Mouse (Mus musculus) ZHBTc4 (cell line): Measurements from ENCODE around the gene Clec18a.
"Not testable (repeated sequence)": the region's sequence is repeated elsewhere in the genome, so short reads cannot be mapped to it uniquely, and the experiment has no call there.

Experiments used
- DNase-seq: peaks from one replicate; pipeline ENCODE4 v3.0.0-alpha.2; 2011; ENCODE audit warnings: low read depth, low spot score

The Clec18a gene

DNA sequence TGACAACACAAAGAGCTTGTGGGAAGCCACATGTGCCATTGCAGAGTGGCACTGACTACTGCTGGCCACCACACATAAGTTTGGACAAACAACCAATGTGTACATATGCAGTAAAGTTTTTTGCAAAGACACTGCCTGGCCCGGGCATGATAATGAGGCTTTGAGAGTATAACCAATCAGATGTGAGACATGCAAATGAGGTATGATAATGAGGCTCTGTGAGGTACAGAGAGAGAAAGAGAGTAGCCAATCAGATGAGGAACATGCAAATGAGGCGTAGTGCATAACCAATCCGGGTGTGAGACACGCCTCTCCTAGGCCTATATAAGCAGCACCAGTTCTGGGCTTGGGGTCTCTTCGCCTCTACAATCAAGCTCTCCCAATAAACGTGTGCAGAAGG lies at the start of gene Clec18a:
TSS of gene Clec18a (minus strand) at position 101 of the 400 bp plus-strand sequence.
- not testable (repeated sequence) for DNase-seq

DNA sequence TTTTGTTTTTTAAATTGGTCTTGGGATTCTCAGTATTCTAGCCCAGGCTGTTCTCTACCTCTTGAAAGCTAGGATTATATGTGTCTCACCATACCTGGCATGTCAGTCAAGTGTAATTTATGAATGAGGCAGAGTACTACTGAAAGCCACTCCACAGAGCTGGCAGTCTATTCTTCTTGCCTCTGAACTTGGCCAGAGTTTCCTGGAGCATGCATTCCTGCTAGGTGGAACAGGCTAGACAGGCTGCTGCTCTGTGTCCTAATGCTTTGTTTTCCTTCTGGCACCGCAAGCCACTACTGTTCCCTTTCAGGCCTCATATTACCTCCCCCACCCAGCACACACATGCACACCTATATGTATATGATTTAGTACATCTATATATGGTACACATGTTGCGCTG lies 38.5 kb upstream of the Clec18a start:
- DNase-seq: no peak

DNA sequence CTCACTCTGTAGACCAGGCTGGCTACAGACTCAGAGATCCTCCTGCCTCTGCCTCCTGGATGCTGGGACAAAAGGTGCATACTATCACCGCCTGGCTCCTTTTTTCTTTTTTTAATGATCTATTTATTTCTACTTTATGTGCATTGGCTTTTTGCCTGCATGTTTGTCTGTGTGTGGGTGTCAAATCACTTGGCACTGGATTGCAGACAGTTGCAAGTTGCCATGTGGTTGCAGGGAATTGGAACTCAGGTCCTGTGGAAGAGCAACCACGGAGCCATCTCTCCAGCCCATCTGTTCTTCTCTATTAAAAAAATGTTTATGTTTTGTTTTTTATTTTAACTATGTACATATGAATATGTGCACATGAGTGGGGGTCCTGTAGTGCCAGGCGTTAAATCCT lies 27.3 kb upstream of the Clec18a start:
- DNase-seq: no peak

DNA sequence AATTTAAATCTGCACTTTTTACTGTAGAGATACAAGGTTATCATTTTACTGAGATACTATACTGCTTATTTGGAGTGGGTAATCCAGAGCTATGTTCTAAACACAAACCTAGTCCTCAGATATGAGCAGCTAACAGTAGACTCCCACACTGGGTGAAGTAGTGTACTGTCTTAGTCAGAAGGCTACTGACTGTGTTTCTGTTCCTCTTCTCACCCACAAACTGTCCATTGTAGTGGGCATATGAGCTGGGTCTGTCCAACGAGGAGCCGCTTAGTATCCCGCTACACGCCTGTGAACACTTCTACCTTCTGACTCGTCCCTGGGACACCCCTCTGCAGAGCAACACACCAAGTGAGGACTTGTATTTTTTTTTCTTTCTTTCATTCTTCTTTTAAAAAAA lies 22.7 kb upstream of the Clec18a start:
- DNase-seq: no peak

DNA sequence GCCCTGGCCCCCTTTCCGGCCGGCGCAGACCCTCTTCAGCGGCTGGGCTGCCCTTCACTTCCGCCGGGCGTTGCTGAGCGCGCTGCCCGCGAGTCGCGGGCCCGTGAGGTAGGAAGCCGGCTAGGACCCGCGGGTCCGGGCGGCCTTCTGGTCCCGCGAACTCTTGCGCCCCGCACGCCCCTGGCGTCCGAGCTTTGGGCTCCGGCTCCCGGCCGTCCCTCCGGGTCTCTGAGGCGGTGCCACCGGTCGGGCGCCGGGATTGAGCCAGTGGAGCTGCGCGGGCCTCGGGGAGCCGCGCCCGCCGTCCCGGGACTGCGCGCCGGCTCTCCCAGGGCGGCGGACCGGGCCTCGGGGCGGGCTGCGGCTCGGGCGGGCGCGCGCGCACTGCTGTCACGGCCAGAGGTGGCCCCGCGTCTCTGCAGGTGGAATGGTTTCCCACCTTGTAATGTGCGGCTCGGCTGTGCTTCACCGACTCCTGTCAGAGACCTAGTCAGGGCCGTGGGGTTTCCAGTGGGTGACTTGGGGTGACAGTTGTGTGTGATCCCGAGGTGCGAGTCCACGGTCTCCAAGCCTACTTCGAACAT lies 2.6 kb upstream of the Clec18a start:
- peak; percentile 49 for DNase-seq

DNA sequence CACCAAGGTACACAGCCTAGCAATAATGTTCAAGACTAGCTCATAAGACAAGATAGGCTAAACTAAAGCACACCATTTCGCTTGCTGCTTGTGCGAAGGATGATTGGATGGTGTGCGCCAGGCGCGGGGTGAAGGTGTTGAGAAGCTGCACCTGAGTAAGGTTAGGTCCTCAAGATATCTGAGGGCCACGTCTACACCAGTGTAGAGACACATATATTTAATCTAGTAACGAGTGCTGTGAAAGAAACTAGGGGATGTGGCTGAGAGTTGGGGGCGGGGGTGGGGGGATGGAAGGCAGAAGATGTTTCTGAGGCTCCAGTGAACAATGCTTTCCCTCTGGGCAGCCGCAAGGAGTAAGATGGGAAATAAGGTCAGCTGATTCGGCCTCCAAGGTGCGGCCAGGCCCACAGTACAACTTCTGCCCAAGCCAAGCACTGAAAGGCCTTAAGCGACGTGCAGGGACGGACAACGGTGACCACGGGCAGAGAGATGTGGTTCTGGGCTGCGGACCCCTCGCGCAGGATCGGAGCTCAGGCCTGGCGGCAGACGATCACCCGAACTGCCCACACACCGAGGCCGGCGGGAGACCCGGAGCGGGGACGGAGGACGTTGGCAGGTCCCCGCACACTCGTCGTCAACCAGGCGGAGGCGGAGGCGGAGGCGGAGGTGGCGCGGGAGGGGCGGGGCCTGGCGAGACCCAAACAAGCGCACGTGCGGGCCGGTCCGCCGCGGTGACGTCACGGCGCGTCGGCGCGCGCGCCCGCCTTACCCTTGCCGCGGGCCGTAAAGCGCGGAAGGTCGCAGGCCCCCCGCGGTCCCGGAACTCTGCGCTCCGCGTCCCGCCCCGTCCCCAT lies 1.9 kb upstream of the Clec18a start, which contains the start of gene Pdpr:
TSS of gene Pdpr (plus strand) at position 766 of the 854 bp plus-strand sequence.
- DNase-seq: peak; percentile 95

DNA sequence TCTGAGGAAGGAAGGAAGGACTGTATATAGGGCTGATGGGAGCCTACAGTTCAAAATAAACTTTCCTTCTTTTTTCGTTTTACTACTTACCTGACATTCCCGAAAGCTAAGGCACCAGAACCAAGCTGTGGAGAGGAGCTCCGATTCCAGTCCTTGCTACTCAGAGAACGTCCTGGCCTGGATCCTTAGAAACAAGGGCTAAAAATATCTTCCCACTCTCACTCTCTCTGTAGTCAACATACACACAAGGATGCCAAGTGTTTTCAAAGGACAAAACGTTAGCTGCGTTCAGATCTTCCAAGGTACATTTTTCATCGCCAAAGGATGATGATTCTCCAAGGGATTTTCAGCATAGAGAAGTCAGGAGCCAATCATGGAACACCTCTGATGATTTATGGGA lies 520 bp downstream of the Clec18a start:
- DNase-seq: no peak

DNA sequence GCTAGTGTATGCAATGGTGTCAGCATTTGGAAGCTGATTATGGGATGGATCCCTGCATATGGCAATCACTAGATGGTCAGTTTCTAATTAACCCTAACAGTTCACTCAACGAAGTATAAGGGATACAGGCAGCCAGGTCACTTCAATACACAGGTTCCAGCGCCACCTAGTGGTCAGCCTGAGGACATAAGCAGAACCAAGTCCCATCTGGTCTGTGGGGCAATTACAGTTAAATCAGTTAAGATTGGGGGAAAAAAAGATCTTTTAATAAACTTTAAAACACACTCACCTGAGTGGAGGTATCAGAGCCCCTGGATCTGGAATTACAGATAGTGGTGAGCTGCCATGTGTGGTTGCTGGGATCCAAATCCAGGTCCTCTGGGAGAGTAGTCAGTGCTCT lies 2.1 kb downstream of the Clec18a start:
- DNase-seq: peak; percentile 80

DNA sequence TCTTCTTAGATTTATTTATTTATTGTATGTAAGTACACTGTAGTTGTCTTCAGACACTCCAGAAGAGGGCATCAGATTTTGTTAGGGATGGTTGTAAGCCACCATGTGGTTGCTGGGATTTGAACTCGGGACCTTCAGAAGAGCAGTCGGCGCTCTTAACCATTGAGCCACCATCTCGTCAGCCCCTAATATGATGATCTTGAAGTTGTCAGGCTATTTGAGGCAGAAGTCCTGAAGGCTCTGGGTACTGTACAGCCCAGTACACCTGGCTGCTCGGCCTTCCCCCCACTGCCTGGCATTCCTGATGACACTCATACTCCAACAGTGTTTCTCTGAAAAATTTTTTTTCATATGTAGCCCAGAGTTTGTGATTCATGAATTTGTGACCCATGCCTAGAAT lies 8.3 kb downstream of the Clec18a start:
- DNase-seq: not testable (repeated sequence)

DNA sequence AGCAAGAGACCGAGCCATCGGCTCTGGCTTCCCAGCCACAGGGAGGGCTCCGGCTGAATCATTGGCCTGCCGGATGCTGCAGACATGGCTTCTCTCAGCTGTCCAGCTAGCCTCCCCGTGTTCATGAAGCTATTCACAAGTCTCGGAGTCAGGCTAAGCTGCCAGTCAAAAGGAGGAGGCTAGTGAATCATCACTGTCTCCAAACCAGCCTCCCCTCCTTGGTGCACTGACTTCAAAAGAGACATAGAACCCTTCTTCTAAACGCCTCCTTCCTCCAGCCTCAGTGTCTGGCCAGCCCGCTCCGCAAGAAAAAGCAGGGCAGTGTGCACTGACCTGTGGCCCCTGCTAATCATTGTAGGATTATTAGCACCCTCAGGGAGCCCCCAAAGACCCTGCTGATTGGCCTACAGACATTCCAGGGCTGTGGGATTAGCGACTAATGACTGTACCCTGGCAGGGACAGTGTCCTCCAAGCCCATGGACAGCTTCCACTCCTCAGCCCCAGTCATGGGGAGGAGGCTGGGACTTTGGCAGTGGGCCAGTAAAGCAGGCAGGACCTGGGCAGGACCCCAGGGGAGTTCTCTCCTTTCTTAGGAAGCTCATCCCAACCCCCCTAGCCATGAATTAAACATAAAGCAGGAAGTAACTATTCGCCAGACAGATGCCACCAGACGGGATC lies 10.5 kb downstream of the Clec18a start:
- DNase-seq: no peak

DNA sequence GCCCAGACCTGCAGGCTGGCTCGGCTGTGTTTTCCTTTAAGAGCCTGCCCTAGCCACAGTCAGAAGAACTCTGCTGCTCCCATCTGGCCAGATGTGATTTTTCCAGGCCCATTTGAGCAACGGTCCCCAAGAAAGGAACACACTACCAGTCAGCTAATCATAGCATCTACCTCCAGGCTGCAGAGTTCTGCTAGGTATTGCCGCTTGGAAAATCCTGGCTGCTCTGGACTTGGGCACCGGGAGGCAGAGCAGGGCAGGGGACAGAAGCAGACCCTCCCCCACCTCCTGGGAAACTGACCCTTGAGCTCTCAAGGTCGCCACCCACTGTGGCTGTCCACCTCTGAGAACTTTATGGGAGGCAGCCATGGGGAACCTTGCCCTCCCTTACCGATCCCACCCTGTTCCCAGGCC lies 12.4 kb downstream of the Clec18a start:
- DNase-seq: peak; percentile 61

DNA sequence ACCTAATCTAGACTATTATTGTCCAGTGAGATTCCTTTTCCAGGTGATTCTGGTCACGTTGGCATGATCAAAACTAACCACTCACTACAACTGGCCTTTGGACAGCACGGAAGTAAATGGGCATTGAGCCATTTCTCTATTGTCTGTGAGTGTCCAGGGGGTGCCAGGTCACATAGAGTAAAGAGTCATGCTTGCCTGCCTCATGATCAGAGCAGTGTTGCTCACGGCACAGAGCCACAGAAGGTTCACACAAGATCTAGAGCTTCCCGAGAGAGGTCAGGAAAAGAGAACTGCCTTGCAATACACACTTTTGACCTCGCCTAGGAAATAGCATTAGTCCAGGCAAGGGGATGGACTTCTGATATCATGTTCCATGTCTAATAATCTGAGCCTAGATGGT lies 12.8 kb downstream of the Clec18a start:
- DNase-seq: no peak

DNA sequence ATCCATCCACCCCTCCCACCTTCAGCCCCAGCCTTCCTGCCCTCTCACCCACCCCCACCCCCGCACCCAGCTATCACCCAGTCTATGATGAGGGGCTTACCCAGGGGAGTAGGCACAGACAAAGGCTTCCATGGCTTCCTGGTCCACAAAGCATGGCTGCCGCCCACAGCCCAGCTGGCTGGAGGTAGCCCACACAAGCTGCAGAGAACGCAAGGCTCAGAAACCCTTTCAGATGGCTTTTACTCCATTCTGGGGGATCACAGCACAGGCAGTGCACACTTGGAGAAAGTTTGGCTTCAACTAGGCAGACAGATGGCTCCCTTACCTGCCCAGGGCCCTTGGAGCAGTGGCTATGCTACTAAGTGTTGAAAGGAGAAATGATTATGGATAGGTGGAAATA lies 16.3 kb downstream of the Clec18a start:
- DNase-seq: no peak

DNA sequence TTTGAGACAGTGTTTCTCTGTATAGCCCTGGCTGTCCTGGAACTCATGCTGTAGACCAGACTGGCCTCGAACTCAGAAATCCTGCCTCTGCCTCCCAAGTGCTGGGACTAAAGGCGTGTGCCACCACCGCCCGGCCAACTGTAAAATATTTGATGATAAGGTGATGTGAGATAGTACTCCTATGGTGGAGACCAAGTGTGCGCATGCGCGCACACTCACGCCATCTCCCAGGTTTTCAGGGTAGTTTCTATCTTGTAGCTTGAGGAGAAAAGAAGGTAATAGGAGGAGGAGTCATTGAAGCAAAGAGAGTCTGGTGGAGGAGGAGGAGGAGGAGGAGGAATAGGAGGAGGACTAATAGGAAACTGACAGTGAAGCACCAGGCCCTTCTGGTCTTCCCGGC lies 23.6 kb downstream of the Clec18a start:
- DNase-seq: not testable (repeated sequence)

DNA sequence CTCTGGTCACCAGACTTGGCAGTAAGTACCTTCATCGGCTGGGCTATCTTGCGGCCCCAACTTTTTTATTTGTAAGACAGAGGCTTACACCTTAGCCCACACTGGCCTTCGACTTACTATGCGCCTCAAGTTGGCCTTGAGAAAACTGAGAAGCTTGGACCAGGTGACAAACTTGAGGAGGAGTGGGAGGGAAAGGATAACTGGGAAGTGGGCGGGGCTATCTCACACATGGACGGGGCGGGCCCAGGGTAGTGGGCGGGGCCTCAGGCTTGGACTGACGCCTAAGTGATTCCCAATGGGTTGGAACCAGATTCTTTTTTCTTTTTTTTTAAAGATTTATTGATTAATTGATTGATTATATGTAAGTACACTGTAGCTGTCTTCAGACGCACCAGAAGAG lies 24.8 kb downstream of the Clec18a start:
- DNase-seq: peak; percentile 86

DNA sequence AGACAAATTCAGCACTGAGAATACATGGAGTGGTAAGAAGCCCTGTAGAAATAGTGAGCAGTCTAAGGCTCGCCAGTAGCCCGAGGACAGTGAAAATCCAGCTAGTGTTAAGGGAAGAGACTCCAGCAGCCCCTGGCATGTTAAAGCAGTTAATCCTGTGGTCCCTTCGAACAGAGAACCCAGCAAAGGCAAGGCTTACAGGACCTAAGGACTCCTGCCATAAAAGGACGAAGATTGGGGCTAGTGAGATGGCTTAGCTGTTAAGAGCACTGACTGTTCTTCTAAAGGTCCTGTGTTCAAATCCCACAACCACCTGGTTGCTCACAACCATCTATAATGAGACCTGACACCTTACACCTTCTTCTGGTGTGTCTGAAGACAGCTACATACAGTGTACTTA lies 25.9 kb downstream of the Clec18a start:
- DNase-seq: no peak

DNA sequence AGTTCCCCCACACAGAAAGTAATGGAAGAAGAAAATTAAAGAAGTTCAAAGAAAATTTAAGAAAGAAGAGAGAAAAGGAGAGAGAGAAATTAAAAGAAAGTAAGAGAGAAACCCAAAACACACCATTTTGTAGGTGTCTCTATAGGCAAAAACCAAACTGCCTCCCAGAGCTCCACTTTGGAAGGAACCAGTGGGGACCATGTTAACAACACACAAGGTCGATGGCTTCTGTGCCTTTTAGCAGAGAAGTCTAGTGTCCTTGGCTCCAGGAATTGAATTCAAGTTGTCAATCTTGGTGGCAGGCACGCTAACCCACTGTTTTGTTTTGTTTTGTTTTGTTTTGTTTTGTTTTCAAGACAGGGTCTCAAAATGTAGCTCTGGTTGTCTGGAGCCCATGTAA lies 29.3 kb downstream of the Clec18a start:
- no peak for DNase-seq

DNA sequence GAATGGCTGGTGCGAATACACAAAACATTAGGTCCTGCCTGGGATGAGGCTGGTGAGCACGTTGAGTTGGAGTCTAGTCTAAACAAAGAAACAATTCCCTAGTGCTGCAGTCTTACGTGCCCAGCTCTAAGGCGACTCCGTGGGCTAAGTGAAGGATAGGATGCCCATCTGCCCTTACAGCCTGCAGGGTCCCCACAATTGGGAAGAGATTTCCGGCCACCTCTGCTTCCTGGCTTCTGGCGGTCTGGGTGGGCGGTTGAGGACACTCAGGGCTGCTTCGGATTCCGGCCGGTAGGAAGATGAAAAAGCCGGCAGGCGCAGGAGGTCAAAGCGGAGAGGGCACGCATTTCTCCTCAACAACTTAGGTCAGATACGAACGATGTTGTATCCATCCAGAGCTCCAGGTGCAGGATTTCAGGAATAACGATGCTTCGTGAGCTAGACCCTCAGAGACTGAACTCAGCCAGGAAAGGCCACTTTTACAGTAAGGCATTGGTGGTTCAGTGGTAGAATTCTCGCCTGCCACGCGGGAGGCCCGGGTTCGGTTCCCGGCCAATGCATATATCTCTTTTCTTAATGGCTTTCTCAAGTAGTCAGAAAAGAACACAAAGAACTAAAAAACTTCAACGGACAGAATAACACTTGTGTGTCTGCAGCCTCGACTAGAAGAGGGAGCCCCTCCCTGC lies 30.0 kb downstream of the Clec18a start:
- DNase-seq: peak; percentile 93

DNA sequence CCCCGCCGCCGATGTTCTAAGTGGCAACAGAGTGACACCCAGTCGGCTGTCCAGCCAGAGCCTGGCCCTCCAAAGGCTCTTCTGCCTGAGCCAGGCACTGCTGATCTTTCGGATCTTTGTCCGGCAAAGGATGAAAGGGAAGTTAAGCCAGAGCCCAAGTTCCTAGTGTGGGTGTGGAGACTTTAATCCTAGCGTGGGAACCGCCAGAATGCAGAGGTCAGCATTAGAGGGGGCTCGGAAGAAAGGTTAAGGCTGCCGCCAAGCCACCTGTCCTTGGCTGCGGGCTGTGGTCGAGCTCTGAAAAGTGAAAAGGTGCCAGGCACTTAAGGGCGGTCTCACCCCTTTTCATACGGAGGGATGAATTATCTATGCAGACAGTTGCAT lies 30.5 kb downstream of the Clec18a start:
- peak; percentile 53 for DNase-seq

DNA sequence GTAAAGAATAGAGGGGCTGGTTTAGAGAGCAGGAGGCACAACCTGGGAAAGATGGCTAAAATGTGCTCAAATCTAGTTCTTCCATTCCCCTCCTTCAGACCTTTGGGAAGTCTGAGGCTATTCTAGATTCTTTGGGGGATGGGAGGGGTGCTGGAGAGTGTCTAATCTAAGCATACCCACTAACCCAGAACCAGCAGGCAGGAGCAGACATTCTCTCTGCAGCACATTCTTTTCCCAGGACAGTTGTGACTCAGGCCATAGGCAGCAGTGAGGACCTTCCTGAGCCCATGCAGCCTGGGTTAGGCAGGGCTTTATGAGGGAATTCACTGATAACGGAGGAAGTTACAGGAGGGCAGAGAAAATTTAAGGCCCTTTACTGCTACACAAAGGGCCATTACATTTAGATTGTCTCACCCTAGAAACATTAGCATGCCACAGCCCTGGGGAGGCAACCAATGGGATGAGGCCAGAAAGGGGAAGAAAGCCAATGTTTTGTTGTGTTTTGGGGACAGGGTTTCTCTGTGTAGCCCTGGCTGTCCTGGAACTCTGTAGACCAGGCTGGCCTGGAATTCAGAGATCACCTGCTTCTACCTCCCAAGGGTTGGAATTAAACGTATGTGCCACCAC lies 33.2 kb downstream of the Clec18a start:
- DNase-seq: peak; percentile 49

DNA sequence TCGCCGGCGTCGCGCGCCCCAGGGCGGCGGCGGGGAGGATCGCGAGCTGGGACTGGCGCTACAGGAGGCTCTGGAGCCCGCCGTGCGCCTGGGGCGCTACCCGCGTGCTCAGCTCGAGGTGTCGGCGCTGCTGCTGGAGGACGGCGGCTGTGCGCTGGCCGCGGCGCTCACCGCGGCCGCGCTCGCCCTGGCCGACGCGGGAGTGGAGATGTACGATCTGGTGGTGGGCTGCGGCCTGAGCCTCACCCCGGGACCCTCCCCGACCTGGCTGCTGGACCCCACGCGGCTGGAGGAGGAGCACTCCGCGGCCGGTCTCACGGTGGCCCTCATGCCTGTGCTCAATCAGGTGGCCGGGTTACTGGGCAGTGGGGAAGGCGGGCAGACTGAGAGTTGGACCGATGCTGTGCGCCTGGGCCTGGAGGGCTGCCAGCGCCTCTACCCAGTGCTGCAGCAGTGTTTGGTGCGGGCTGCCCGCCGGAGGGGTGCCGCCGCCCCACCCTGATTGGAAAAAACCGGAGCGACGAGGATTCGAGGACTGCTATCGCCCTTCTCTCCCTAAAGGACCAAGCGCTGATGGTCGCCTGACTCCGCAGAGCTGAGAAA lies 35.4 kb downstream of the Clec18a start:
- peak; percentile 71 for DNase-seq
